7 mouse cellular contexts compared by ENCODE assay signal in the genomic region with DNA sequence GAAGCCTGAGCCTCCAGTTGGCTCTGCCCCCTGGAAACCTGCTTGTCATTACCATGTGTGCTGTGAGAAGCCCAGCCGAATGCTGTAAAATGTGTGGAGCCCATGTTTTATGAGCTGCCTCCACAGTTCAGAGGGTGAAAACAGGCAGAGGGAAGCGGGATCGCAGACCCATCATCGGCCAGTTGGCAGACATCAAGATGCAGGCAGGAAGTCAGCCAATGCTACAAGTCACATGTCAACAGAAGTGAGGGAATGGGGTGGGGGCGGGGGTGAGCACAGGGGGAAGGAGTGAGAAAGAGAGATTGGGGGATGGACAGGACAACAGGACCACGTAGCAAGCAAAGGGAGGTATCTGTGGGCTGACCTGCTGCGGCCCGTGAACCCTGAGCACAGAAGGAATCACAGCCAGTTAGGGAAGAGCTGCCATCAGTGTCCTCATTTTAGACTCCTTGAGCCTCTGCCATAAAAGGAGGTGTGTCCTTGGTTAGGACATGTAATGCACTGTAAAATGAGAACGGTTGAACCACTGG. TPM values are rescaled to one million over a fixed set of nuclear protein-coding genes. Genes with fewer than 3 reads are reported as not detected.
DNase-seq lines count a peak whose midpoint lies in the region; ATAC-seq and TF ChIP-seq lines count a peak whose summit lies in the region.

No protein-coding gene starts in this region.

- DNase-seq in cerebellum, postnatal 10 days: peak; percentile 82 to 83
- no peak for DNase-seq in forebrain, postnatal 0 days
- peak; percentile 72 for DNase-seq in heart, postnatal 4 days
- DNase-seq in lung, postnatal 0 days (ENCODE audit: low spot score): peak; percentile 72
- no peak for DNase-seq in layer of hippocampus, postnatal 14 days (ENCODE audit: low spot score in 2 of 2)
- DNase-seq in frontal cortex, postnatal 10 days (ENCODE audit: low spot score in 2 of 2): no peak
- no peak for DNase-seq in T-cell, adult 2 months (ENCODE audit: low spot score)

- WGBS in forebrain, postnatal 0 days: 47% methylated on average over 9 of the region's 9 CpGs
- WGBS in lung, postnatal 0 days: 46% methylated on average over 9 of the region's 9 CpGs

- no peaks in the 10 kb centered on the region for H3K36me3 ChIP-seq in forebrain, postnatal 0 days (ENCODE audit: insufficient read depth)
- H3K36me3 ChIP-seq in lung, postnatal 0 days (ENCODE audit: insufficient read depth, low read length): no peaks in the 10 kb centered on the region

- TF ChIP-seq CTCF in forebrain, postnatal 0 days (IDR thresholded peaks at IDR 0.05; ENCODE audit: low read depth): no peak
- TF ChIP-seq CTCF in lung, postnatal 0 days (IDR thresholded peaks at IDR 0.05): no peak

- H3K4me2 ChIP-seq in forebrain, postnatal 0 days (ENCODE audit: low read depth): no peak overlapping the region
- no peak overlapping the region for H3K4me2 ChIP-seq in lung, postnatal 0 days (replicated peaks; ENCODE audit: low read depth, low read length)

- H3K4me1 ChIP-seq in forebrain, postnatal 0 days (ENCODE audit: insufficient read depth): peaks cover 49% of the 10 kb centered on the region
- H3K4me1 ChIP-seq in lung, postnatal 0 days (ENCODE audit: insufficient read depth, low read depth, low read length): peaks cover 21% of the 10 kb centered on the region

- TF ChIP-seq EP300 in lung, postnatal 0 days (IDR thresholded peaks at IDR 0.05): no peak

- no peaks in the 10 kb centered on the region for H3K27me3 ChIP-seq in forebrain, postnatal 0 days (ENCODE audit: insufficient read depth, low read length)
- no peaks in the 10 kb centered on the region for H3K27me3 ChIP-seq in lung, postnatal 0 days (replicated peaks; ENCODE audit: insufficient read depth, low read length)

- ATAC-seq in forebrain, postnatal 0 days: peak; percentile 30; the same call in 1 of the 2 replicates
- ATAC-seq in lung, postnatal 0 days: peak; percentile 67

- no peaks in the 10 kb centered on the region for H3K9me3 ChIP-seq in forebrain, postnatal 0 days (ENCODE audit: low read length)
- H3K9me3 ChIP-seq in lung, postnatal 0 days (ENCODE audit: low read length): no peaks in the 10 kb centered on the region

- H3K9ac ChIP-seq in forebrain, postnatal 0 days: no peak overlapping the region
- H3K9ac ChIP-seq in lung, postnatal 0 days (replicated peaks; ENCODE audit: low read depth): no peak overlapping the region

- H3K27ac ChIP-seq in forebrain, postnatal 0 days (ENCODE audit: low read depth, low read length): peak overlapping the region; percentile 40; the same call in 1 of the 2 replicates
- peak overlapping the region; percentile 14; the same call in 1 of the 2 replicates for H3K27ac ChIP-seq in lung, postnatal 0 days (ENCODE audit: low read length)

- H3K4me3 ChIP-seq in forebrain, postnatal 0 days (ENCODE audit: low read depth, low read length): no peak overlapping the region
- H3K4me3 ChIP-seq in lung, postnatal 0 days (ENCODE audit: low read depth, low read length): no peak overlapping the region

RNA-seq across cellular contexts. Expression of gene Pbx1, which starts 51.8 kb away (rescaled TPM):
- total RNA-seq in forebrain, postnatal 0 days (2014; rRNA removed): 79.2 and 95.9 TPM in 2 replicates
- polyA plus RNA-seq in forebrain, postnatal 0 days (2015; fragmentation: Nextera tagmentation; extraction: Ambion mirVana): 52.6 and 60.5 TPM in 2 replicates
- total RNA-seq in heart, postnatal 4 days (2021): 100 to 1,000 TPM in 1 of 2 experiments, 10 to 100 TPM in 1; 90.6 to 101 TPM
- polyA plus RNA-seq in lung, postnatal 0 days (2015; fragmentation: Nextera tagmentation; extraction: Ambion mirVana): 23.9 and 32.5 TPM in 2 replicates
- total RNA-seq in layer of hippocampus, postnatal 14 days (2021): 100 to 1,000 TPM; 103 to 106 TPM

Comparison
In these comparisons a context has a peak if more than half of its experiments do, and no peak if none do; other contexts are left out.
1. DNase-seq: peak in cerebellum, postnatal 10 days (2 of 2), heart, postnatal 4 days (single experiment) and lung, postnatal 0 days (single experiment); none in forebrain, postnatal 0 days (single experiment), layer of hippocampus, postnatal 14 days (0 of 2), frontal cortex, postnatal 10 days (0 of 2) and T-cell, adult 2 months (single experiment).